Mouse (Mus musculus): Measurements from ENCODE around the gene Sbk3. TPM values are rescaled to one million over a fixed set of nuclear protein-coding genes. Genes with fewer than 3 reads are reported as not detected.

Sbk3 gene
- polyA plus RNA-seq, 1 experiment = not detected

DNA sequence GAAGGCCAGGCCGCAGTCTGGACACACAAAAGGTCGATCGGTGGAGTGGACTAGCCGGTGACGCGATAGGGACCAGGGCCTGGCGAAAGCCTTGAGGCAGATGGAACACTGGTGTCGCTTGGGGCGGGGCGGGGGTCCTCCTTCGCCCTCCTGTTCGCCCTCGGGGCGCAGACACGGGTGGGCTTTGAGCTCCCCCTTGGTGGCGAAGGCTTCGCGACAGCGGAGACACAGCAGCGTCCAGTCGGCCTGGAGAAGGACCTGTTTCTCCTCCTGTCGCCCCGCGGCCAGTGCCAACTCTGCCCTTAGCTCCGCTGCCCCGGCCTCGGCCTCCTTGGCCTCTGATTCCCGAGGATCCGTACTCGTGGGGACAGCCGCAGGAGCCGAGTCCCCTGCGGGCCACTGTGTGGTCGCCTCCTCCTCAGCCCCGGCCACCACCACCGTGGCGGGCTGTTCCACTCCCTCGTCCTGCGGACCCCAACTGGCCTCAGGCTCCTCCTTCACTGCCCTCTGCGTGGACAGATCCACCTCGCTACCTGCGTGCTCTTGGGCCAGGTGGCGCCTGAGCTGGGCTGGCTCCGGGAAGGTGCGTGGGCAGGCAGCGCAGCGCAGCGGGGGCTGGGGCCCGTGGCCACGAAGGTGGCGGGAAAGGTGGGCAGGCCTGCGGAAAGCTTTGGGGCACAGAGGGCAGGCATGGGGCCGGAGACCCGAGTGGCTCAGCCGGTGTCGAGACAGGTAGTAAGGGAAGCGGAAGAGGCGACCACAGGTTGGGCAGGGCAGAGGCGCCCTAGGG is 23.2 kb upstream of the Sbk3 start:
- WGBS = 82% methylated on average over 59 of the region's 59 CpGs
- DNase-seq (ENCODE audit: low read depth, low spot score) = no peak

DNA sequence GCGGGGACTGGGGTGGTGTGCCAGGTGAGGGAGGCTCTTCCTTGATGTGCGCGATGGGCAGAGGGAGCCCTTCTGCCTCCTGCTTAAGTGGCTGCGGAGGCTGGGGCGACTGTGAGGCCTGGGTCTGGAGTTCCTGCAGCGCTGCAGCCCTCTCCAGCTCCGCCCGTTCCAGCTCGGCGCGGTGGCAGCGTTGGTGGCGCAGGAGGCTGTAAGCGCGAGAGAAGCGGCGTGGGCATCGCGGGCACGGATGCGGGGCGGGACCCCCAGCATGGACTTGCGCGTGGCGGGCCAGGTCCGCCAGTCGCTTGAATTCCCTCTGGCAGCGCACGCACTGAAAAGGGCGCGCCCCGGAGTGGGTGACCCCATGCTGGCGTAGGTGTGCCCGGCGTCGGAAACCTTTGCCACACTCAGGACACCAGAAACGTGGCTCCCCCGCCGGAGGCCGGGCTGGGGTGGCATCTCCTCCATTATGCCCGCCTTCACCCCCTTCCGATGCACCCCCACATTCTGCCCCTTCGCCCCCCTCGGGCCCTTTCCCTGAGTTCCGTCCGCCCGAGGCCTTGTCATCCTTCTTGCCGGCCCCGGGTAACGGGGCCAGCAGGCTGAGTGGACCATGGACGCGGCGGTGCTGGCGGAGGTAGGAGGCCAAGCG is 22.5 kb upstream of the Sbk3 start:
- no peak for DNase-seq (ENCODE audit: low read depth, low spot score)
- 80% methylated on average over 51 of the region's 55 CpGs for WGBS

DNA sequence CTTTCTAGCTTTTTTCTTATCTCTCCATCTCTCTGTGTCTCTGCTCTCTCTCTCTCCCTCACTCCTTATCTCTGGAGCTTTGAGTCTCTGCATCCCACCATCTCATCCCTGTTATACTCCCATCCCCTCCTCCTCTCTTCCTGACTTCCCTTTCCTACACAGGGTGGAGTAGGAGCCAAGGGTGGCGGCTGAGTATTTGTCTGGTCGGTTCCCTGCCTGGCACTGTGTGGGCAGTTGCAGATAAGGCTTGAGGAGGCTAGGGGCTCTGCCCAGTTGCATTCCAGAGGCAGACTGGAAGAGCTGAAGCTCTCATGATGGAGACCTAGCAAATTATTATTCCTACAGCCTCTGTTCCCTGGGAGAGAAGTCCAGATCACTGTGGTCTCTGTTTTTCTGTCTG is 17.3 kb upstream of the Sbk3 start:
- DNase-seq (ENCODE audit: low read depth, low spot score) = no peak
- 14% methylated on average over 2 of the region's 2 CpGs for WGBS

DNA sequence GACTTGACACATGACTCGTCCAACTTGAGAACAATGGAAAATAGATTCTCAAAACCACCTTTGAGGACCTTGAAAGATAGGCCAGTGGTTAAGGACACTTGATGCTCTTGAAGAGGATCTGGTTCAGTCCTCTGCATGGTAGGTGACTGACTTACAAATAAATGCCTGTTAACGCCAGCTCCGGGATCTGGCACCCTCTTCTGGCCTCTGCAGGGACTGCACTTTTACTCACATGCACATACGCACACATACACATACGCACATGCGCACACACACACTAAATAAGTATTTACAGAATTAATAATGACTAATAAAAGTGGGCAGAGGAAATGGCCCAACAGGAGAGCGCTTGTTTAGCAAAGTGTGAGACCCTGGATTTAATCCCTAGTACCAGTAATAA is 5.9 kb upstream of the Sbk3 start:
- WGBS = 92% methylated on average over 7 of the region's 7 CpGs
- no peak for DNase-seq (ENCODE audit: low read depth, low spot score)

DNA sequence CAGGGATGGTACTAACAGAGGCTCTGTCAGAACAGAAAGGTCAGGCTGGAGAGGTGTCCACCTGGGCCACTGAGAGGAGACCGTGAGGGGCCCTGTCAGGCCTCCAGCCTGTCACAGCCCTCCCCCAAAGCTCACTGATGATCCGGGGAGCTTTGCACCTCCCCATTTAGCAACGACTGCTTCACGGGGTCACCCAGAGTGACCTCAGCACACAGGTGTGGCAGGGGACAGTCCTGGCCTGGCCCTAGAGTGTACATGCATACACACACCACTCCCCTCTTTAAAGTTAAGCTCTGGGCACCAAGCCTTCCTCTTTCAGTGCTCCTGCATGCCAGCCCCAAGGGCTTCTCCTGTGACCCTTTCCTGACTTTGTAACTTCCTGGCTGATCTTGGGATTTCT is 4.5 kb upstream of the Sbk3 start:
- no peak for DNase-seq (ENCODE audit: low read depth, low spot score)
- 23% methylated on average over 4 of the region's 4 CpGs for WGBS

DNA sequence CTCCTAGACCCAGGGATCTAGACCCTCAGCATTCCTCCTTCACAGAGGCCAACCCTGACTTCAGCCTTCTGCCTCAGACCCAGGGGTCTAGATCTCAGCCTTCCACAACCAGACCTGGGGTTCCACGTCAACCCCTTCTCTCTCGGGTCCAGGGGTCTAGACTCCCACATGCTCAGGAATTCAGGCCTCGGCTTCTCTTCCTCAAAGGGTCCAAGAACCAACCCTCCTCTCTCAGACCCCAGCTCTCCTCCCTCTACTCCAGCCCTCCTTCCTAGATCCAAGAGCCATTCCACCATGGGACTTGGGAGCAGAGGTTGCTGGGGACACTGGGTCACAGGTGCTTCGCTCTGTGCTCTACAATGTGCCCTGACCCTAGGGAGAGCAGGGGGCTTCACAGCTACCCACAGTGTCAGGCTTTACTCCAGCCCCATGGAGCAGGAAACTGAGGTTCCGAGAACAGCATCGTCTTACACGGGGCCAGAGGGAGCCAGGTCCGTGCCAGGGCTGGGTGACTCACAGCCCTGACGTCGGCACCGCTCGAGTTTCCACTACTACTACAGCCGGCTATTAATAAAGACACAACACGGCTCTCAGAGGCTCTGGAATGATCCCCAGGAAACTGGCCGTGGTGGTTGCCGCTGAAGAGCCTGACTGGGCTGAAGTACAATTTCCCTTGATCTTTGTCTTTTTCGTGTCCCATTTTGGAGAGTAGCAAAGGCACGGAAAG is 1.5 kb upstream of the Sbk3 start:
- 61% methylated on average over 18 of the region's 18 CpGs for WGBS
- no peak for DNase-seq (ENCODE audit: low read depth, low spot score)

DNA sequence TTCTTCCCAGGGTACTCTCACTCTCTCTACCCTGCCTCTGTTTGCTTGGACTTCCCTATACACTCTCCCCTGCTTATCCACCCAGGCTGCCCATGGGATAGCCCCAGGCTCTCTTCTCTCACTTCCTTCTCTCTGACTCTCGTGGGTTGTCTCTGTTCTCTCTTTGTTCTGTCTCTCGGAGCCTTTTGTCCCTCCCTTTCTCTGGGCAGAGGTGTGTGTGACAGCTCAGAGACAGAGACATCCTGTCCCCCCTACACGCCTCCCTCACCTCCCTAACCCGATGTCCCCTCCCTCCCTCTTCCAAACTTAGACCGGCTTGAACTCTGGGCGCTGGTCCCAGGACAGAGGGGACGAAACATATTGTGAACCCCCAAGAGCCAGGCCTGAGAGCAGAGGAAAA is 742 bp upstream of the Sbk3 start:
- no peak for DNase-seq (ENCODE audit: low read depth, low spot score)
- 30% methylated on average over 7 of the region's 7 CpGs for WGBS

DNA sequence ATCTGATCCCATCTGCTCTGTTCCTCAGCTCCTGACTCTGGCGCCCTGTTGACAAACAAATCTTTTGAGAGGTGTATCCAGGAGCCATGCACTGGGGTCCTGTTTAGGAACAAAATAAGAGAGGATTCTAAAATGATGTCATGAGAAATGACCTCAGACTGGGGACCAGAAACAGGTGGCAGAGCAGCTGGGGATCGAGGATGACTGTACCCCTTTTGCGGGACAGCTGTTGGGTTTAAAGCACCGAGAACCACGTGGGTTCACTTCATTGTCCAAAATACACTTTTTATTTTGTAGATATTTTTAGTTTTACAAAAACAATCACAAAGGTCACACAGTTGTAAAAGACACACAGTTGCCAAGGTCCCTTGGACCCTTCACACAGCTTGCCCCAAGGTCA is 6.0 kb downstream of the Sbk3 start:
- DNase-seq (ENCODE audit: low read depth, low spot score) = no peak
- 73% methylated on average over 5 of the region's 5 CpGs for WGBS

DNA sequence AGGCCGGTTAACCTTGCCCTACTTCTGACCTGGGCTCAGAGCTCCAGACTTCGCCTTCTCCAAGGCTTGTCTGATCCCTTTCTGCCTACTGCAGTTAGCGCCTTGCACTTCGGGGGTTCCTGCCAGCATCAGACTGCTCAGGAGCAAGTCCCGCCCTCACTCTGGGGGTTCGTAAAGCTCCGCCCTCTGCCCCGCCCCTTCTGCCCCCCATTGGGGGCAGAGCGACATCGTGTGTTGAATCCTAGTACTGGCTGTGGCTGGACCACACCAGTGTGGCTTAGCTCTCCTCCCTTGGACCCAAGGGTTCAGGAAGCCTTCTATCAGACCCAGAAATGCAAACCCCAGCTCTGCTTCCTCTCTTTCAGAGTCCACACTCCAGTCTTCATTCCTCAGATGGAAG is 6.7 kb downstream of the Sbk3 start, which contains the start of gene Sbk2:
Gene Sbk2, minus strand, starts transcription at position 135 of the 400 bp plus-strand sequence.
- 2% methylated on average over 10 of the region's 10 CpGs for WGBS
- no peak for DNase-seq (ENCODE audit: low read depth, low spot score)

DNA sequence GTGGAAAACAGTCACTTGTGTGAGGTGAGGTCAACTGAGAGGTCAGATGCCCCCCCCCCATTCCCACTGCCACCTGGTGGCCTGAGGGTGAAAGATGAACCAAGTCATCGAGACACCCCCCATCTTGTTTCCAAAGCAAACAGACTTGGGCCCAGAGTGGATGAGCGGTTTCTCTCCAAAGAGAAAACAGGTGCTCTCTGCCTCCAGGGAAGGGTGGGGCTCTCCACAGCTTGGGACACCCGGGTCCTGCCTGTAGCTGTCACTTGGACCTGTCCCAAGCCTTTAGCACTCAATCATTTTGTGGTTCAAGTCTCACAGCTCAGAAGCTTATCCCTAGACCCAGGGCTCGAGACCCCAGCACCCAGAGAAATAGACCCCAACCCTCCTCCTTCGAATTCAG is 7.4 kb downstream of the Sbk3 start:
- WGBS = 42% methylated on average over 5 of the region's 5 CpGs

DNA sequence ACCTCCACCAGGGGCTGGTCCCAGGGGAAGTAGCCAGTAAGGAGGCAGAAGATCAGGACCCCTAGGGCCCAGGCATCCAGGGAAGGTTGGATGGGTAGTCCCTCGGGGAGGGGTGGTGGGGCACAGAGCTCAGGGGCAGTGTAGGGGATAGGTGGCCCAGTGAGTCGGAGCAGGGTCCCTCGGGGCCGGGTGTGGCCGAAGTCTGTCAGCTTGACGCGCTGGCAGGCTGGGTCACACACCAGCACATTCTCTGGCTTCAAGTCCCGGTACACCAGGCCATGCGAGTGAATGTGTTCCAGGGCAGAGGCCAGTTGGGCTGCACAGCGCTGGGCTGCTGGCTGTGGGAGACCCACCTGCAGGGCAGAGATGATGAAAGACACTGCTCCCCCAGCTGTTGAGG is 13.6 kb downstream of the Sbk3 start:
- 87% methylated on average over 10 of the region's 10 CpGs for WGBS
- no peak for DNase-seq (ENCODE audit: low read depth, low spot score)

More for the DNA sequence above, 7.4 kb downstream of the Sbk3 start:
- DNase-seq (ENCODE audit: low read depth, low spot score) = no peak

DNA sequence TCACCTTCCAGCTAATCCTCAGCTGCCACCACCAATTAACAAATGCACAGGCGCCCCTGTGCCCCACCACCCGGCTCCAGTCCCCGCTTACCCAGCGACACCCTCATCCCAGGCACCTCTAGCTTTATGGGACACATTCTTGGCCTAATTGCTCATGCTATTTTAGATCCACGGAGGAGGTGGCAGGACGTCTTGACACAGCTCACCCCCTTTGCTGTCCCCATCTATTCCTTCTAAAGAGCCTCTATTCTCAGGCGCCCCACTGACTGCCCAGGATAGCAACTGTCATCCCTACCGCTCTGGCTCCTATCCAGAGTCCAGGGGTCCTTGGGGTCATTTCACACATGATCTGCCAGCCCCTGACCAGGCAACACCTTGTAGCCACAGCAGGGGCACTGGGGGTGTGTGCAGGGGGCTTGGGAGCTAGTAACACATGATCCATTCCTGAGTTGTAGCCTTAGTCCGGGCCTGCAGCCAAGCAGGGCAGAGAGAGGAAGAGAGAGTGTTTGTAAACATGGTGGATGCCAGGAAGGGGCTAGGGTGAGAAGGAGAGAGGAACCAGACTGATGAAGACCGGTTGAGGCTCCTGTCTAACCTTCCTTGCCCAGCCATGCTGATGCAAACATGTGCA is 17.0 kb downstream of the Sbk3 start:
- DNase-seq (ENCODE audit: low read depth, low spot score) = no peak
- 37% methylated on average over 10 of the region's 10 CpGs for WGBS

DNA sequence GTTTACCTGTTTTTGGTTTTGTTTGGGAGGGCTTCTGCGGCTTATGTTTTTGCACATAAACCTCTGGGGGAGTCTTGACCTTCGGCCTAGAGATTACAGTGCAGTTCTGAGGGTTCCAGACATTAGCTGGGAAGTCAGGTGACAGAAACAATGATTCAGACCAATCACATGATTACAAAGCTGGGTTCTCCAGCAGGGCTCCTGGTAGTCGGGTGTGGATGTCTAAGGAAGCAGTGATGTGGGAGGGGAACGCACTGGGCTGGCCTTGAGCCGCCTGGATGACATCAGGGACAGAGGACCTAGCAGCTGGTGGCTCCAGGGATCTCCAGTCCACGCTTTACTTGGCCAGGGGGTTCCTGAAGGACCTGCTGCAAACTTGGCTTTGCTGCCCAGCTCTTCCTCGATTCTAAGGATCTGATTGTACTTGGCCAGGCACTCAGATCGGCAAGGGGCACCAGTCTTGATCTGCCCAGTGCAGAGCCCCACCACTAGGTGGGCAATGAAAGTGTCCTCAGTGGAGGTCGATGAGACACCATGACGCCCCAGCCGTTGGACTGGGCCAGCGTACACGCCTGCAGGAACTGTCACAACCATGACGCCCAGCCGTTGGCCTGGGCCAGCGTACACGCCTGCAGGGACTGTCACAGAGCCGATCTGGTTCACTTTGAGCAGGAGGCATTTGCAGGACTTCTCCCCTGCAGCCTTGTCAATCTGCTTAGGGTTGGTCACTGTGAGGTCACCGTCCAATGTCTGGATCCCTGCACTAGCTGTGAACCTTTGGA is 20.2 kb downstream of the Sbk3 start:
- no peak for DNase-seq (ENCODE audit: low read depth, low spot score)
- WGBS = 73% methylated on average over 19 of the region's 19 CpGs

DNA sequence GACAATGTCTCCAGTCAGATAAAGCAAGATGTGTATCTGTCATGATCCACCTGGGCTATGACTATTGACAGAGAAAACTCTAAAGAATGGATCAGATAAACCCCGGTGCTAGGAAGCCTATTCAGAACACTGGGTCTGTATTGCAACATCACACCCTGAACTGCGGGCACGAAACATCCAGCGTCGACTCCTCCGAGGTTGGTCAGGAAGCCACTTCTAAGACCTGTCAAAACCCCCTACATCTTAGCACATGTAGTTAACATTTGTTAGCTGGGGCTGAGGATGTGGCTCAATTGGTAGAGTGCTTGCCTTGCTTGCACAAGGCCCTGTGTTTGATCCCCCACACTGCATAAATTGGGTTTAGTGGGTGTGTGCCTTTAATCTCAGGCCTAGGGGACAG is 22.6 kb downstream of the Sbk3 start:
- DNase-seq (ENCODE audit: low read depth, low spot score) = no peak
- WGBS = 53% methylated on average over 6 of the region's 6 CpGs

DNA sequence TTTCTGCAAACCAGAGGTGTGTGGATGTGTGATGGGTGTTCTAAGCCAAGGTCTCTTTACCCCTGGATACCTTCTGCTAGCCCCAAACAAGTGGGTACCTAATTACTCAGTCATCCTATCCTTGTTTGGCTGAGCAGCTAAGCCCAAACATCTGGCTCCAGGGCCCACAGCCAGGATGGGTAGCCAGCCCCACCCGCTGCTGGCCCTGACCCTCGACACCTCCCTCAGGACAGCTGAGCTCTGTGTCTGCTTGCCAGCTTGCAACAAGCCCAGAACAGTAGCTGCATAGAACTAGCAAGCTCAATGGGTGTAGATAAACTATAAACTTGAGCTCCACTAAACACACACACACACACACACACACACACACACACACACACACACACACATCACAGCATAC is 23.1 kb downstream of the Sbk3 start:
- WGBS = 16% methylated on average over 2 of the region's 2 CpGs
- DNase-seq (ENCODE audit: low read depth, low spot score) = no peak

DNA sequence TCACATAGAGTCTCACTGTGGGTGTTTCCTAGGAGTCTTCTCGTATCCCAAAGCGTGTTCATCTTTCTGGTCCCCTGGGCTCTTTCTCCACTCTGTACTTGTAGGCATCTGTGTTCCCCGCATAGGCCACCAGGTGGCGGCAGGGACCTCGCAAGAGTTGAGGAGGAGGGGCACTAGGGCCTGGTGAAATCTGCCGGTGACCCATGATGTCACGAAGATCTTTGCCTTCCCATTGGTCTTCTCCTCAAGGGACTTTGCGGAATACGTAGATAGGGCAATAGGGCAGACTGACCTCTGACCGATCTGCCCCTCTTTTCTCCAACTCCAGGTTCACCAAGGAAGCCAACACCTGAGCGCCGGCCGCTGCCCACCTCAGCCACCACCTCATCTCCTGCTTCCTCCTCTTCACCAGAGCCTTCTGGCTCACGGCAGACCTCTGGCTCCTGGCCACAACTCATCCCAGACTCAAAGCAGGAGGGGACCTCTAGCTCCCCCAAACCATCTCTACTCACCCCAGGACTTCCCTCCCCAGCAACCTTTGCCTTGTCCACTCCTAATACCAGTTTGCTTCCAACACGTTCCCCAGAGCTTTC is 27.6 kb downstream of the Sbk3 start:
- DNase-seq (ENCODE audit: low read depth, low spot score) = peak; percentile 92
- 10% methylated on average over 15 of the region's 15 CpGs for WGBS

DNA sequence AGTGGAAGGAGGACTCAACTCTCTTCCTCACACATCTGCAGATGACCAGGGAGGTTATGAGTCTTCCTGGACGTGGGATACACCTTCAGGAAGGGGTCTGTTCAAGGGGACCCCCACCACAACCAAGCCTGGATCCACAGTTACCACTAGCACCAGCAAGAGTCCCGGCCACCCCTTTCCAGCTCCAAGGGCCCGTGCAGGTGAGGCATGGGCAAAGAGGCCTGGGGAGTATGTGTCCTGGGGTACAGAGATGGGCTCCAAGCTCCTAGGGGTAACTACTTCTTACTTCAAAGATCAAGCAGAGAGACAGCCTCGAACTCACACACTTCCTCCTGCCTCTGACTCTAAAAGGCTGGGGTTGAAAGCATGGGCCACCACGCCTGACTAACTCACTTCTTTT is 28.3 kb downstream of the Sbk3 start:
- DNase-seq (ENCODE audit: low read depth, low spot score) = no peak
- WGBS = 41% methylated on average over 5 of the region's 5 CpGs

DNA sequence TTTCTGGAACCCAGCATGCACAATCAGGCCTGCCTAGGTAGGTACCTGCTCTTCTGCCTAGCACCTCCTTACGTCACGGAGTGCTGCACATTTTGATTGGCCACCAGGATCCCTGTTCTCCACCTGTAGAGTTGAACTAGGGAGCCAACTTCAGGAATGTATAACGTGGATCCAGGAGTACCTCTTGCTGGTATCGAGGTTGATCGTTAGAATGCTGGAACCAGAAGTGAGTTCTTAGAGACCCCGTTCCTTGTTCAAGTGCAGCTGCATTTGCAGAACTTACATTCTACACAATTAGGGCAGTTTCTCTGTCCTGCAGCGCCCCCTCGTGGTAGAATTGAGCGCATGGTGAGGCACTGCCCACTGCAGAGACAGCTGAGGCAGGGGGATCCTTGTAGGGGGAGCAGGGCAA is 30.9 kb downstream of the Sbk3 start:
- 14% methylated on average over 9 of the region's 9 CpGs for WGBS
- DNase-seq (ENCODE audit: low read depth, low spot score) = peak; percentile 65

DNA sequence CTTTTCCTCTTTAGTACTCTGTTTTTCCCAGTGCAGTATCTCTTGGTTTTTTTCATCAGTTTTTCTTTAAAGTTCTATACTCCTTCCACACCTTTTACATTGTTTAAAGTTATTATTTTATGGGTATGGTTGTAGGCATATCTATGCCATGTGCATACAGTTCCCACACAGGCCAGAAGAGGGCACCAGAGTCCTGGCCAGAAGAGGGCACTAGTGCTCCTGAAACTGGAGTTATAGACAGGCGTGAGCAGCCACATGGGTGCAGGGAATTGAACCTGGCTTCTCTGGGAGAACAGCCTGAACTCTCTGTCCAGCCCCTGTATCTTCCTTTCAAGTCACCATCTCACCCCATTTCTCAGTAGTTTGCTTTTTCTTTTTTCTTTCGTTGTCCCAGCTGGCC is 32.5 kb downstream of the Sbk3 start:
- 50% methylated on average over 2 of the region's 2 CpGs for WGBS
- DNase-seq (ENCODE audit: low read depth, low spot score) = peak; percentile 31

Measured in large intestine, adult 2 months (tissue).